Mouse (Mus musculus) thymus, adult 2 months (tissue): Measurements from ENCODE around the gene Ano1.

Experiments used
- CTCF ChIP-seq: fragments of 200-500 bp; IDR thresholded peaks from 2 replicates; pipeline ENCODE4 v1.5.1; 2012; ENCODE audit warnings: mild to moderate bottlenecking, control low read depth, low read length, moderate library complexity, borderline replicate concordance; ENCODE audit not compliant: control insufficient read depth, poor library complexity, insufficient read depth; ENCODE audit errors: extremely low read depth
- POLR2A ChIP-seq: fragments of 200-500 bp; IDR thresholded peaks from 2 replicates; pipeline ENCODE4 v1.6.1; 2012; ENCODE audit warnings: mild to moderate bottlenecking, low read length, control low read depth, moderate library complexity; ENCODE audit not compliant: control insufficient read depth, poor library complexity, insufficient read depth; ENCODE audit errors: extremely low read depth

DNA sequence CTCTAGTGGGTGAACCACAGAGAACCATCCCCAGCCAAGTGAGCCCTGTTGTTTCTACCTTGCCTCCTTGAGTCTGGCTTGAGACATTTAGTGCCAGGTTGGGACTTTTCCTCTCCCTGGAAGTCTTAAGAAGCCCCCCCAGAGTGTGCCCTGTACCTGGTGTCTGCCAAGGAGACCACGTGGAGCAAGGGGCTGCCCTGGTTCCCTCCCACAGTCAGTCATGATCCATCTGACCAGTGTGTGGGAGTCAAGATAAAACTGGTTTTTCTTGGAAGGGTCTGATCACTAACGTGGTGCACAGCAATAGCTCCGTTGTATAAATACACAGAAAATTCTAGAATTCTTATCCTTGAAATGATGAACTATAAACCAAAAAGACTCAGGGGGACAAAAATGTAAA lies 12.0 kb downstream of the Ano1 start:
- TF ChIP-seq POLR2A (no peak), CTCF (no peak)
